Mouse (Mus musculus) cerebellum, adult 9-10 months (tissue): ENCODE results near the gene Bglap2.
A peak's percentile ranks its signal among the peaks of the same experiment; 100 is the strongest.

Experiments
- DNase-seq: peaks from one replicate; pipeline ENCODE4 v3.0.0; 2022

Gene Bglap2

DNA sequence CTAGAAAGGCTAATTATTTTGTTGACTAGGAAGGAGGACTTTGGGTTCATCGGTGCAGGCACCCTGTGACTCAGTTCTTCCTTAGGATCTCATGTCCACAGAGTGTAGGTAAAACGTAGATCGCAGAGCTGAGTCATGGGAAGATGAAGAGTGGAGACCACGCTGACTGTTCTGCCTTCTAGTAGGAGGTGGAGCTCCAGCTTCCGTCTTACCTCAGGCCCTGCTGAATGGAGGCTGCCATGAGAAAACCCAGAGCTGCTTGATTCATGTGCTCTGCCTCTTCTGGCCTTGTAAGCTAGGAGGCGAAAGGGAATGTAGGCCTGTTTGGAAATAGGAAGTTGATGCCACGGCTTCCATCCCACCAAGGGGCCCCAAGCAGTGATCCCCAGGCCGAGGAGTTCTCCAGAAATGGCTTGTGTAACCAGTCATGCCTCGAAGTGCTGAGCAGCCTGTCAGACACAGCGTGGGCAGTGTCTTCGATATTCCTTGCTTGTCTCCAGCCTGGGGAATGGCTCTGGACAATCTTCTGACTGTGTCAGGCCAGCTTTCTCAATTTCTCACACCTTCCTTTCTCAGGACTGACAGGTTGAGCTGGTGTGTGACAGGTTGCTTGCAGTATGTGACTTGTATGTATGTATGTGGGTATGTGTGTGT is 41.0 kb downstream of the Bglap2 start:
- DNase-seq, result no peak

DNA sequence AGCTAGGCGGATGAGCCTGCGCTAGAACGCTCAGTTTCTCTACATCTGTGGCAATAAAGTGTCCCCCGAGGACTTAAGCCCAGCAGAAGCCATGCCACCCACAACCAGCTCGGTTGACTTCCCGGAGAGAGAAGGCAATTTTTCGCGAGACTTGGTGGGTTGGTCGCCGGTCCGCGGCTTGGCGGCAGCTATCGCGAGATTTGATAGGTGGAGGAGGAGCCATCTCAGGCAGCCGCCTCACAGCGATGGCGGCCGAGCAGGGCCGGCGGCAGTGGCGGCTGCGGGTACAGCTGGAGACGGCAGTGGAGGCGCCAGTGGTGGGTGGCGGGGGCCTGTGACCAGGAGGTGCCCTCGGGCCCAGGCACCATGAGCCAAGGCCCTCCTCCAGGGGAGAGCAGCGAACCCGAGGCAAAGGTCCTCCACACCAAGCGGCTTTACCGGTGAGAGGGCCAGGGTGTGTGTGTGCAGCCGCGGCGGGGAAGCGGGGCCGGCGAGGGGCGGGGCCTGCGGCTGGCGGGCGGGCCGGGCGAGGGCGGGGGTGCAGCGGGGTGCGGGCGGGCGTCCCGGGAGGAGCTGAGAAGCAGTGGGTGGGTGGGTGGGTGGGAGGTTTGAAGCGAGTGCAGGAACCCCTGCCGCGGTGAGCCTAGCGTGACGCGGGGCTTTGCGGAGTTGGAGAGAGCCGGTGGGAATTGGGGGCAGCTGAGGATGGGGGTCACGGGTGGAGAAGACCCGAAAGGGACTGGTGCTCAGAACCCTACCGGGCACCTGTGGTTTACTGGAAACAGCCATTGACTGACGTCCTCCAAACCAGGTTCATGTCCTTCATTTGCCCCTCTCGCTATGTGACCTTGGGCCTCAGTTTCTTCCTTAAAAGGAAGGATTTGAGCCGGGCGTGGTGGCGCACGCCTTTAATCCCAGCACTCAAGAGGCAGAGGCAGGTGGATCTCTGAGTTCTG is 42.2 kb downstream of the Bglap2 start, which contains the start of the genes Tmem79 and Smg5:
TSS of gene Tmem79 (minus strand) at position 91 of the 956 bp plus-strand sequence.
TSS of gene Smg5 (plus strand) at position 203 of the 956 bp plus-strand sequence.
- peak; percentile 95 for DNase-seq

DNA sequence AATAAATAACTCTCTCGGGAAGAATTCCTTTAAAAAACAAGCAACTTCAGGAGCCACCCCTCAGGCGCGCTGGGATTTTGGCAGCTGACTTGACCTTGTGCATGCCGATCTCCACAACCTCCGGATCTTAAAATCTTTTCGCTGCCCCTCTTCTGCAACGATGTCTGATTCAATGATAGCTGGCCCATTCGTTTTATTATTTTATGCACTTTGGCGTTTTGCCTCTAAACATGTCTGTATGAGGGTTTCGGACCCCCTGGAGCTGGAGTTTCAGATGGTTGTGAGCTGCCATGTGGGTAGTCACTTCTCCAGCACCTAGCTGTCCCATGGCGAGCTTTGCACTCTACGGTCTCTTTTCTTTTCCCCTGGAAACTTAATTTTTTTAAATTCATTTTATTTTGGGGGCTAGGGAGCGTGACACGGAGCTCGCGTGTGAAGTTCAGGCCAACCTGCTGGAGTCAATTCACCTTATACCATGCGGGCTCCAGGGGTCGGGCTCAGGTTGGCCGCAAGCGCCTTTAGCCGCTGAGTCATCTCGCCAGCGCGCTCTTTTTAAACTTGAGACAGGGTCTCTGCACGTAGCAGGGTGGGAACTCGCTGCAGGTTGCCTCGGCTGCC is 43.0 kb downstream of the Bglap2 start:
- DNase-seq, result peak; percentile 65

DNA sequence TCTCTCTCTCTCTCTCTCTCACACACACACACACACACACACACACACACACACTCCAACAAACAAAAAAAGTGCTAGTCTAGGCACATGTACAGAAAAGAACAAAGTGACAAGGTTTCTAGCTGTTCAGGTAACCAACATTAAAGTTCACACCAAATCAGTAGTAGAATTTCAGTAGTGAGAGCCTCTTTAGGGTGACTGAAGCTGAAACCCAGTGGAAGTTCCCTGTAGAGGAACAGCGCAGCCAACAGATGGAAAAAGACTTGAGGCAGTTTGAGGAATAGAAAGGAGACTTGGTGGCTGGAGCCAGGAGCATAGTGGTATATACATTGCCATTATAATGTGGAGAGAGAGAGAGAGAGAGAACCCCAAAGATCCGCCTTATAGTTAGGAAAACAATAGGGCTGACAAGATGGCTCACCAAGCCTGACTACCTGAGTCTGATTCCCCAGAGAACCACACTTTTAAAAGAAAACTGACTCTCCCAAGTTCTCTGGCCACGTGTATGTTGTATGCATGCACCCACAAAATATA is 43.5 kb downstream of the Bglap2 start:
- no peak for DNase-seq

DNA sequence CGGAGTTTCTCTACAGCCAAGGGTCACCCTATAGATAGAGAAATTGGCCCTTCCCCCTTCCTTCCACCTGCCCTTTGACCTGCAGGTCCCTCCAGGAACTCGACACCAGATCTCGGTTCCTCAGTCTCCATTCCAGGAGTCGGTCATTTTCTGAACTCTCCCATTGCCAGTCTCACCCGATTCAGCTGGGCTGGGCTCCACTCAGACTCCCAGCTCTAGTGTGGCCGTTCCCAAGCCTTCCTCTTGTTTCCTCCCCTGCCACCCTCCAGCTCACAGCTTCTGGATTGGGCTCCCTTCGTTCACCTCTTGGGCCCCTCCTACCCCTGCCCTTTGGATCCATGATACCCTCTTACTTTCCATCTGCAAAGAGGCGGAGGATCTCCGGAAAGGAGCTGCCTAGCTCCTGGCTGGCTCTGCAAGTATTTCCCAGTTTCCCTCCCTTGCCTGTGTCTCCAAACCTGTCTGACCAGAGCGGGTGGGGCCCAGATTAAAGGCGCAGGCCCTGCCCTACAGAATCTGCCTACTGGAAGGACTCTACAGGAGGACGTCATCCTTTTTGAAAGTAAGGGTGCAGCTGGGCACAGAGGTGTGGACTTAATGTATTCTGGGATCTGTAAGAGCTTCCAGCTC is 44.4 kb downstream of the Bglap2 start:
- DNase-seq, result no peak

DNA sequence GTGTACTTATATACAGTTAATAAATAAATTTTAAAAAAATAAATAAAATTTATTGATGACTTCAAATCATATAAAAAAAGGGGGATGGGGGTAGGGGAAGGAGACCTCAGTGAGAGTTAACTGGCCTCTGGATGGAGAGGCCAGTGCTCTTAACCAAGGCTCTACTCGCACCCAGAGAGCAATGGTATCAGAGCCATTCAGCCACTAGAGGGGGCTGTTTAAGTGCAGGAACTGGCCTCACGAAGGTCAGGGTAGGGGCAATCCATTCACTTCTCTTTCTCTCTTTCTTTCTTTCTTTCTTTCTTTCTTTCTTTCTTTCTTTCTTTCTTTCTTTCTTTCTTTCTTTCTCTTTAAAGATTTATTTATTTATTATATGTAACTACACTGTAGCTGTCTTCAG is 47.2 kb downstream of the Bglap2 start:
- DNase-seq, result peak; percentile 61

DNA sequence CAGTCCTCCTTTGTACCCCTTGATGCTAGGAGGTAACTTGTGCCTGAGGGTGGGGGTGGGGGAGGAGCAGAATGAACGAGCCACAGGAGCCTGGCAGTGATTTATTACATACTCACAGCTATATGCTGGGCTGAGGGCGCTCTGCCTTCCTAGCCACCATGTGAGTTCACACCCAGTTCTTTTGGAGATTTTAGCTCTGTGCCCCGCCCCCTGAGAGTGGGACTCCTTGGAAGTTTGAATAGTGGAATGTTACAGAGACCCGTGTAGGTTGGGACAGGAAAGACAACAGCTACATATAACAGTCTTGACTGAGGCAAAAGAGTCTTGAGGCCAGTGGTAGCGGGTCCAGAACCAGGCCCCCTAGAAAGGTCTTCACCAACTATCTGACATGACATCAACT is 49.5 kb downstream of the Bglap2 start:
- no peak for DNase-seq
